Mouse (Mus musculus) embryonic facial prominence, embryonic 10.5 days (tissue): ENCODE measurements around the gene Esrrb. TPM values are rescaled to one million over a fixed set of nuclear protein-coding genes. Genes with fewer than 3 reads are reported as not detected.

Experiments used
- DNase-seq: peaks from one replicate; pipeline ENCODE4 v3.0.0-alpha.2; 2017; ENCODE audit warnings: low spot score
- H3K27ac ChIP-seq: fragments of 300-500 bp; sonication (generic); replicated peaks from 2 replicates; pipeline ENCODE4 v1.5.1; 2016; ENCODE audit warnings: mild to moderate bottlenecking
- H3K27me3 ChIP-seq: fragments of 300-500 bp; sonication (generic); replicated peaks from 2 replicates; pipeline ENCODE4 v1.6.1; 2016; ENCODE audit warnings: low read depth, mild to moderate bottlenecking; ENCODE audit not compliant: poor library complexity, severe bottlenecking
- H3K36me3 ChIP-seq: fragments of 300-500 bp; sonication (generic); replicated peaks from 2 replicates; pipeline ENCODE4 v1.6.1; 2016; ENCODE audit warnings: mild to moderate bottlenecking, moderate library complexity
- H3K4me1 ChIP-seq: fragments of 300-500 bp; sonication (generic); 2 replicates; pipeline ENCODE4 v1.6.1; 2016
- H3K4me3 ChIP-seq: fragments of 300-500 bp; sonication (generic); 2 replicates; pipeline ENCODE4 v1.5.1; 2016; ENCODE audit warnings: mild to moderate bottlenecking, moderate library complexity
- H3K9me3 ChIP-seq: fragments of 300-500 bp; sonication (generic); 2 replicates; pipeline ENCODE4 v1.6.1; 2016; ENCODE audit warnings: mild to moderate bottlenecking
- WGBS: fragments of 180-500 bp; shearing (Covaris S2); methylation state at CpG from one replicate; pipeline ENCODE4 v1.1.7; 2016; 5-methylcytosine and 5-hydroxymethylcytosine counted together
- polyA plus RNA-seq: library from polyadenylated mRNA; unstranded; fragments of >200 nt; fragmentation: Nextera tagmentation; extraction: Ambion mirVana; gene quantifications from 2 replicates; pipeline ENCODE4 v1.2.1, GENCODE M21; 2016

Esrrb gene
- polyA plus RNA-seq, 1 experiment from 2014 or later, result 0.20 TPM

- Histone ChIP-seq H3K27ac (no peak overlapping the region), H3K4me3 (no peak overlapping the region), H3K36me3 (no peaks in the 10 kb centered on the region), H3K9me3 (no peaks in the 10 kb centered on the region), H3K4me1 (peaks cover 13% of the 10 kb centered on the region), H3K27me3 (0 out of 2 replicates have a peak, but pooled peaks cover 5% of the 10 kb centered on the region)
- DNase-seq, result no peak
- WGBS, result 75% methylated on average over 6 of the region's 6 CpGs
Observed at GRCm38 (mm10) chr12:86508313-86508988, 147.5 kb downstream of the Esrrb start.

- Histone ChIP-seq H3K36me3 (no peaks in the 10 kb centered on the region), H3K9me3 (no peaks in the 10 kb centered on the region), H3K27ac (no peak overlapping the region; the same call in 1 of the 2 replicates), H3K27me3 (no peaks in the 10 kb centered on the region), H3K4me3 (no peak overlapping the region), H3K4me1 (peaks cover 13% of the 10 kb centered on the region)
- DNase-seq, result no peak
- 47% methylated on average over 13 of the region's 13 CpGs for WGBS
Observed at GRCm38 (mm10) chr12:86509295-86510279, 148.7 kb downstream of the Esrrb start.

GRCm38 (mm10) chr12:86512335-86512734 lies 151.4 kb downstream of the Esrrb start:
- WGBS, result 88% methylated on average over 3 of the region's 3 CpGs
- Histone ChIP-seq H3K4me3 (no peak overlapping the region), H3K4me1 (peaks cover 17% of the 10 kb centered on the region), H3K36me3 (no peaks in the 10 kb centered on the region), H3K9me3 (no peaks in the 10 kb centered on the region), H3K27ac (no peak overlapping the region), H3K27me3 (no peaks in the 10 kb centered on the region)
- no peak for DNase-seq

DNA sequence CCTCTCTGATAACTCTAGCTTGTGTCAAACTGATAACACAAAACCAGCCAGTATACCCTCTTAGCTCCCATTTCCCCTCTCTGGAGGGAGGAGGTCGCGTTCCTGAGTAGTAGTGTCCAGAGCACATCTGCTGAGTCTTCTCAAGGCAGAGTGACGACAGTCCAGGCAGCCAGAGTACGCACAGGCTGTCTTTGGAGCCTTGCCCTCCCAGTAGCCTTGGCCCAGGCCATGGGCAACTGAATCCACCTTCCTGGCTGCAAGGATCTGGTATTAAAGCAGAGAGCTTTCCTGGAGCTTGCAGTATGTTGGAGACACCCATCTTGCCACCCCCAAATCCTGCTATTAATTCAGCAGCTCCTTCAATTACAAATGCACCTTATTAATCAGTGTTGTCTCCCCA lies 152.7 kb downstream of the Esrrb start:
- DNase-seq, result no peak
- WGBS, result 70% methylated on average over 4 of the region's 4 CpGs
- no peaks in the 10 kb centered on the region for H3K9me3 ChIP-seq
- H3K4me1 ChIP-seq, result peaks cover 23% of the 10 kb centered on the region
- H3K27ac ChIP-seq, result no peak overlapping the region
- H3K27me3 ChIP-seq, result peaks cover 10% of the 10 kb centered on the region
- H3K4me3 ChIP-seq, result no peak overlapping the region
- H3K36me3 ChIP-seq, result no peaks in the 10 kb centered on the region

- no peak overlapping the region for H3K27ac ChIP-seq
- no peaks in the 10 kb centered on the region for H3K36me3 ChIP-seq
- no peaks in the 10 kb centered on the region for H3K9me3 ChIP-seq
- DNase-seq, result no peak
- peaks cover 18% of the 10 kb centered on the region for H3K4me1 ChIP-seq
- H3K4me3 ChIP-seq, result no peak overlapping the region
- 74% methylated on average over 5 of the region's 5 CpGs for WGBS
- H3K27me3 ChIP-seq, result peaks cover 39% of the 10 kb centered on the region
Observed at GRCm38 (mm10) chr12:86516602-86517001, 155.7 kb downstream of the Esrrb start.

- WGBS, result 45% methylated on average over 6 of the region's 6 CpGs
- H3K27me3 ChIP-seq, result peaks cover 39% of the 10 kb centered on the region
- H3K9me3 ChIP-seq, result no peaks in the 10 kb centered on the region
- H3K27ac ChIP-seq, result no peak overlapping the region
- no peak for DNase-seq
- H3K36me3 ChIP-seq, result no peaks in the 10 kb centered on the region
- peaks cover 18% of the 10 kb centered on the region for H3K4me1 ChIP-seq
- H3K4me3 ChIP-seq, result no peak overlapping the region
Observed at GRCm38 (mm10) chr12:86517721-86518120, 156.8 kb downstream of the Esrrb start.

DNA sequence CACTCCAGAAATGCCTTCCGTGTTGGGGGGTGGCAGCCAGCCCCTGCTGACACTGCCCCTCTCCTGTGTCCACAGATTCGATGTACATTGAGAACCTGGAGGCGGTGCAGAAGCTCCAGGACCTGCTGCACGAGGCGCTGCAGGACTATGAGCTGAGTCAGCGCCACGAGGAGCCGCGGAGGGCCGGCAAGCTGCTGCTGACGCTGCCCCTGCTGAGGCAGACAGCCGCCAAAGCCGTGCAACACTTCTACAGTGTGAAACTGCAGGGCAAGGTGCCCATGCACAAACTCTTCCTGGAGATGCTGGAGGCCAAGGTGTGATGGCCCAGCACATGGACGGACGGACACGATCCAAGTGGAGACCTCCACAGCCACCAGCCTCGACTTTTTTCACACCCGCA lies 157.8 kb downstream of the Esrrb start:
- peak; percentile 39 for DNase-seq
- peaks cover 18% of the 10 kb centered on the region for H3K4me1 ChIP-seq
- no peak overlapping the region for H3K27ac ChIP-seq
- no peak overlapping the region for H3K4me3 ChIP-seq
- WGBS, result 33% methylated on average over 18 of the region's 18 CpGs
- no peaks in the 10 kb centered on the region for H3K36me3 ChIP-seq
- H3K9me3 ChIP-seq, result no peaks in the 10 kb centered on the region
- peaks cover 39% of the 10 kb centered on the region for H3K27me3 ChIP-seq

DNA sequence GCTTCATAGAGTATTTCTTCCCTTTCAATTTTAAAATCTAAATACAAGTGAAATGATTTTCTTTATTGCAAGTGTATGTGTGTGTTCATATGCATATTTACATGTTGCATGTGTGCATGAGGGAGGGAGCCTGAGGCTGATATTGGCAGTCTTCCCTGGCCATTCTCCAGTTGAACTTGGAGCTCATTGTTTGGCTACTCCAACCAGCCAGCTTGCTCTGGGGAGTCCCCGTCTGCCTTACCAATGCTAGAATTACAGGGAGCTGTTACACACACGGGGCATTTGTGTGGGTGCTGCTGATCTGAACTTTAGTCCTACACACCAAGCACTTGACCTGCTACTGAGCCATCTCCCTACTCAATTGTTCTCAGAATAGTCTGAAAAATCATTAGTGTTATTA lies 173.4 kb downstream of the Esrrb start:
- H3K27ac ChIP-seq, result no peak overlapping the region
- no peak for DNase-seq
- H3K36me3 ChIP-seq, result no peaks in the 10 kb centered on the region
- H3K4me1 ChIP-seq, result 0 out of 2 replicates have a peak, but pooled peaks cover 3% of the 10 kb centered on the region
- 72% methylated on average over 2 of the region's 2 CpGs for WGBS
- H3K27me3 ChIP-seq, result no peaks in the 10 kb centered on the region
- H3K4me3 ChIP-seq, result no peak overlapping the region
- H3K9me3 ChIP-seq, result no peaks in the 10 kb centered on the region

DNA sequence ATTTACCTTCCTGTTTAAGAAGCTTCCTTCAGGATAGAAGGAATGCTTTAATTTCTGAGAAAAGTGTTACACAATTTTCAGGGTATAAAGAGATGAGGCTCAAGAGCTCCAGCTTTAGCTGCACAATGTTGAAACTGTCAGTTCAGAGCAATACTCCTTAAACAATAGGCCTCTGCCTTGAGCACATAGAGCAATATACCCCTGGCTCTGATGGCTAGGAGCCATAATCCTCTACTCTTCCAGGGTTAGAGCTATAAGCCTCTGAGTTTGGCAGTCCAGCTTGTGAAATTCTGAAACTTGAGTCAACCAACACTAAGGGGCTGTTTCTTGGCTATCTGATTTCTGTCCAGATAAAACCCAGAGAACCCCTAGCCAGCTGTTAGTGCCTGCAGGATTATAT lies 176.9 kb downstream of the Esrrb start:
- no peak for DNase-seq
- Histone ChIP-seq H3K36me3 (no peaks in the 10 kb centered on the region), H3K27ac (no peak overlapping the region), H3K27me3 (no peaks in the 10 kb centered on the region), H3K9me3 (no peaks in the 10 kb centered on the region), H3K4me1 (0 out of 2 replicates have a peak, but pooled peaks cover 3% of the 10 kb centered on the region), H3K4me3 (no peak overlapping the region)

DNA sequence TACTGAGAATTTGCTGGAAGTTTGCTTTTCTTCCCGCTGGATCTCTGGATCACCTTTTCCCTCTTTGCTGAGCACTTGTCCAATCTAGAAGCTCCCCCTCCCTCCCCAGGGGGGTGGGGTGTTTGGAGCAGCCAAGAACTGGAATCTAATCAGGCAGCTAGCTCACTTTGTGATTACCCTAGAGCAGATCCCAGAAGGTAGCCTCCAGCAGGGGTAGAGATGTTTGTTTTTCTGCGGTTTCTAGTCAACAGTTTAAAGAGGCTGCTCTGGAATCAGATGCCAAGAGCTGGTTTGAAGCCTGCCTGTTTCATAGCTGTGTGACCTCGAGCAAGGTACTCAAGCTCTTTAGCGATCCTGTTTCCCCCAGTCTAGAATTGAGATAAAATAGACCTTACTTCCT lies 177.8 kb downstream of the Esrrb start:
- DNase-seq, result no peak
- no peak overlapping the region for H3K4me3 ChIP-seq
- no peak overlapping the region for H3K27ac ChIP-seq
- H3K9me3 ChIP-seq, result no peaks in the 10 kb centered on the region
- H3K27me3 ChIP-seq, result no peaks in the 10 kb centered on the region
- 0 out of 2 replicates have a peak, but pooled peaks cover 3% of the 10 kb centered on the region for H3K4me1 ChIP-seq
- WGBS, result 77% methylated on average over 4 of the region's 4 CpGs
- H3K36me3 ChIP-seq, result no peaks in the 10 kb centered on the region

DNA sequence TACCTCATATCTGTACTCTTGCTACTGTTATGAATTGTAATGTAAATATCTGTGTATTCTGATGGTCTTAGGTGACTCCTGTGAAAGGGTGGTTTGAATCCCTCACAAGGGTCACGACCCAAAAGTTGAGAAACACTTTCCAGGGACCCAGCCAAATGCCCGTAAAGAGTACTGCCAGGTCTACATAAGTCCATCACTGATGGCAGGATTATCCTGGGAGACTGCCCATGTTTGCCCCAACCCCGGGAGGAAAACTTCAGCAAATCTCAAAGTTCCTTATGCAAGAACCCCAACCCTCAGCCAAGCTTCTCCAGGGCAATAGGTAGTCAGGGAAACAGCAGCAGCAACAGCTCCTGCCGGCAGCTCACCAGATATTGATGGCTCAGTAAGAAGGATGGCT lies 178.6 kb downstream of the Esrrb start:
- 0 out of 2 replicates have a peak, but pooled peaks cover 3% of the 10 kb centered on the region for H3K4me1 ChIP-seq
- DNase-seq, result no peak

DNA sequence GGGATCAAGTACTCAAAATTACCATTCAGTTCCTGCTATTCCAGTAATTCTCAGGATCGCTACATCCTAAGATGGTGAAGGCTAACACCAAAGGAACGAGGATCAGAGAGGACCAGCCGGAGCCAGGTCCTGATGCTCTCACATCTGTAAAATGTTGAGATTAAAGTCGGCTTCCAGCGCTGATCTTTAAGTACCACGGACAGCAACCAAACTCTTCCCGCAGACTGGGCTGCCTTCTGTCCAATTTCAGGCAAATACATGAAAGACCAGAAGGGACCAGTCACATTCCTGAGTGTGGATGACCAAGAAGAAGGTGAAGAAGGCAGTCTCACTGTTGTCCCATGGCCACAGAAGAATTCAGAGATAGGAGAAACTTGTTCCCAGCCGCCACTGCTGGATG lies 186.9 kb downstream of the Esrrb start:
- peak; percentile 55 for DNase-seq
- no peaks in the 10 kb centered on the region for H3K27me3 ChIP-seq
- no peaks in the 10 kb centered on the region for H3K4me1 ChIP-seq
- H3K36me3 ChIP-seq, result no peaks in the 10 kb centered on the region
- no peak overlapping the region for H3K4me3 ChIP-seq
- 30% methylated on average over 8 of the region's 8 CpGs for WGBS
- no peaks in the 10 kb centered on the region for H3K9me3 ChIP-seq
- H3K27ac ChIP-seq, result no peak overlapping the region

More for the DNA sequence above, 178.6 kb downstream of the Esrrb start:
- Histone ChIP-seq H3K27ac (no peak overlapping the region), H3K4me3 (no peak overlapping the region), H3K36me3 (no peaks in the 10 kb centered on the region), H3K27me3 (no peaks in the 10 kb centered on the region), H3K9me3 (no peaks in the 10 kb centered on the region)
- WGBS, result 79% methylated on average over 4 of the region's 4 CpGs
